Mouse (Mus musculus) stomach, embryonic 14.5 days (tissue): ENCODE data around the gene Axl. TPM values are rescaled to one million over a fixed set of nuclear protein-coding genes. Genes with fewer than 3 reads are reported as not detected.
"Not testable (repeated sequence)": the region's sequence is repeated elsewhere in the genome, so short reads cannot be mapped to it uniquely, and the experiment has no call there.

ENCODE experiments used
- ATAC-seq: fragments of 200-750 bp; cut with Nextera tagmentation; 2 replicates; pipeline ENCODE4 v1.8.0; 2017; ENCODE audit warnings: low read depth, moderate TSS enrichment; ENCODE audit not compliant: insufficient number of reproducible peaks, insufficient read depth, low FRiP score
- H3K27ac ChIP-seq: fragments of 300-500 bp; sonication (generic); 2 replicates; pipeline ENCODE4 v1.5.1; 2014; ENCODE audit warnings: mild to moderate bottlenecking, low read length, moderate library complexity, mixed read lengths
- H3K27me3 ChIP-seq: fragments of 300-500 bp; sonication (generic); 2 replicates; pipeline ENCODE4 v1.6.1; 2014; ENCODE audit warnings: low read length, control low read depth, mixed read lengths; ENCODE audit not compliant: control insufficient read depth, insufficient read depth
- H3K36me3 ChIP-seq: fragments of 300-500 bp; sonication (generic); 2 replicates; pipeline ENCODE4 v1.6.1; 2014; ENCODE audit warnings: mild to moderate bottlenecking, control low read depth, low read length, moderate library complexity, mixed read lengths; ENCODE audit not compliant: control insufficient read depth, insufficient read depth
- H3K4me1 ChIP-seq: fragments of 300-500 bp; sonication (generic); 2 replicates; pipeline ENCODE4 v1.6.1; 2014; ENCODE audit warnings: low read length, control low read depth, mixed read lengths; ENCODE audit not compliant: control insufficient read depth, insufficient read depth
- H3K4me2 ChIP-seq: fragments of 300-500 bp; sonication (generic); replicated peaks from 2 replicates; pipeline ENCODE4 v1.6.1; 2014; ENCODE audit warnings: low read depth, low read length, control low read depth
- H3K4me3 ChIP-seq: fragments of 300-500 bp; sonication (generic); 2 replicates; pipeline ENCODE4 v1.5.1; 2014; ENCODE audit warnings: low read depth, low read length, control low read depth
- H3K9ac ChIP-seq: fragments of 300-500 bp; sonication (generic); replicated peaks from 2 replicates; pipeline ENCODE4 v1.6.1; 2014; ENCODE audit warnings: low read depth, mild to moderate bottlenecking, control low read depth, low read length, moderate library complexity, mixed read lengths
- H3K9me3 ChIP-seq: fragments of 300-500 bp; sonication (generic); 2 replicates; pipeline ENCODE4 v1.6.1; 2016; ENCODE audit warnings: low read depth, low read length, control low read depth; ENCODE audit not compliant: control insufficient read depth
- WGBS: fragments of 180-500 bp; shearing (Covaris S2); extraction: QIAGEN DNeasy Blood & Tissue Kit; methylation state at CpG from one replicate; pipeline ENCODE4 v1.1.7; 2014; 5-methylcytosine and 5-hydroxymethylcytosine counted together
- polyA plus RNA-seq: library from polyadenylated mRNA; unstranded; fragments of >200 nt; fragmentation: Nextera tagmentation; extraction: Ambion mirVana; gene quantifications from 2 replicates; pipeline ENCODE4 v1.2.1, GENCODE M21; 2014

Axl gene
- polyA plus RNA-seq, 1 experiment from 2014 or later = 66.4 TPM

DNA sequence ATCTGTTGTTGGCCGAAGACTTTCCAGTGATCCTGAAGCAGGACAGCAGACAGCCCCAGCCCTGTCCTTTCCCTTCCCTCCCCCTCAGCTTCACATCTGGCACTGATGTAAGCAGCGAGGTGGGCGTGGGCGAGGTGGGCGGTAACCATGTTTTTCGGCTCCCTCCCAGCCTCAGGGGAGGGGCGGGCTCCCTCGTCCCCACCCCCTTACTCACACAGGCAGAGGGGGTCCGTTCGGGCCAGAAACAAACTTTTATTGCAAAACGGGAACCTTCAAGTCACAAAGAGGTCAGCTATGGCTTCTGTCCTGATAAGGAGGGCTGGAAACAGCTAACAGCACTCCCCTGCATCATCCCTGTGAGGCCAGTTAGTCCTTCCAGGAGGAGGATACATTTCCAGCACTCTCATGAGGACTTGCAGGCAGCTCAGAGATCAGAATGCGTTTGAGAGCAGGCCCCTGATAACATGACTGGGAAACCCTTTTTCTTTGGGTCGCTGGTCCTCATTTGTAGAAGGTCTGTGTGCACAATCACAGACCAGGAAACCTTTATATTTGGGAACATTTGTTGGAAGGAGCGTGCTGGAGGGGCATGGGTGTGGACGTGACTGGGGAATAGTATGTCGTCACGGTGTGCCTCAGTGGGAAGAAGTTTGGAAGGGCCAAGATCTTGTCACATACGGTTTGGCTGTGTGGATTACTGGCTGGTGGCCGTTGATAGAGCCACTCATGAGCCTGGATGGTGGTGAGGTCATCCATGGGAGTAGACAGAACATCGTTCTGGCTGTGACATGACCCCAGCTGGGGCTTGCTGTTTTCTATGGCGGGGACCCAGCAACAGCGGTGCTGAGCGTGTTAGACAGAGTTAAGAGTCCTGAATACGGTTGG, 14.0 kb upstream of the Axl start:
- peak overlapping the region; percentile 26; the same call in 1 of the 2 replicates for H3K4me2 ChIP-seq
- H3K9ac ChIP-seq = no peak overlapping the region
- ATAC-seq = peak; percentile 69; the same call in 1 of the 2 replicates
- H3K27me3 ChIP-seq = no peaks in the 10 kb centered on the region
- H3K36me3 ChIP-seq = no peaks in the 10 kb centered on the region
- peak overlapping the region; percentile 71 for H3K27ac ChIP-seq
- H3K9me3 ChIP-seq = no peaks in the 10 kb centered on the region
- peak overlapping the region; percentile 5; the same call in 1 of the 2 replicates for H3K4me3 ChIP-seq
- WGBS = 29% methylated on average over 24 of the region's 24 CpGs
- H3K4me1 ChIP-seq = peaks cover 8% of the 10 kb centered on the region; the same call in 1 of the 2 replicates

GRCm38 (mm10) chr7:25801031-25801430, 12.5 kb upstream of the Axl start:
- 90% methylated on average over 6 of the region's 6 CpGs for WGBS
- Histone ChIP-seq H3K36me3 (no peaks in the 10 kb centered on the region), H3K4me2 (no peak overlapping the region), H3K27ac (no peak overlapping the region), H3K9me3 (no peaks in the 10 kb centered on the region), H3K4me1 (peaks cover 8% of the 10 kb centered on the region; the same call in 1 of the 2 replicates), H3K9ac (no peak overlapping the region), H3K4me3 (no peak overlapping the region), H3K27me3 (no peaks in the 10 kb centered on the region)
- ATAC-seq = no peak

GRCm38 (mm10) chr7:25799369-25799768, 10.9 kb upstream of the Axl start:
- Histone ChIP-seq H3K4me1 (peaks cover 6% of the 10 kb centered on the region; the same call in 1 of the 2 replicates), H3K27me3 (no peaks in the 10 kb centered on the region), H3K9me3 (no peaks in the 10 kb centered on the region), H3K27ac (no peak overlapping the region), H3K9ac (no peak overlapping the region), H3K4me3 (no peak overlapping the region), H3K4me2 (no peak overlapping the region), H3K36me3 (no peaks in the 10 kb centered on the region)
- no peak for ATAC-seq
- 64% methylated on average over 1 of the region's 1 CpGs for WGBS

GRCm38 (mm10) chr7:25798540-25798939, 10.0 kb upstream of the Axl start:
- H3K4me2 ChIP-seq = no peak overlapping the region
- no peaks in the 10 kb centered on the region for H3K36me3 ChIP-seq
- H3K9ac ChIP-seq = no peak overlapping the region
- no peak for ATAC-seq
- no peak overlapping the region for H3K27ac ChIP-seq
- H3K27me3 ChIP-seq = no peaks in the 10 kb centered on the region
- WGBS = 91% methylated on average over 2 of the region's 2 CpGs
- no peaks in the 10 kb centered on the region for H3K9me3 ChIP-seq
- H3K4me1 ChIP-seq = peaks cover 6% of the 10 kb centered on the region; the same call in 1 of the 2 replicates
- H3K4me3 ChIP-seq = no peak overlapping the region

- no peak overlapping the region for H3K27ac ChIP-seq
- no peaks in the 10 kb centered on the region for H3K27me3 ChIP-seq
- H3K9ac ChIP-seq = no peak overlapping the region
- ATAC-seq = no peak
- no peaks in the 10 kb centered on the region for H3K4me1 ChIP-seq
- H3K4me3 ChIP-seq = no peak overlapping the region
- H3K9me3 ChIP-seq = no peaks in the 10 kb centered on the region
- 88% methylated on average over 8 of the region's 8 CpGs for WGBS
- H3K36me3 ChIP-seq = no peaks in the 10 kb centered on the region
- H3K4me2 ChIP-seq = no peak overlapping the region
Measured at GRCm38 (mm10) chr7:25794775-25795174, 6.3 kb upstream of the Axl start.

DNA sequence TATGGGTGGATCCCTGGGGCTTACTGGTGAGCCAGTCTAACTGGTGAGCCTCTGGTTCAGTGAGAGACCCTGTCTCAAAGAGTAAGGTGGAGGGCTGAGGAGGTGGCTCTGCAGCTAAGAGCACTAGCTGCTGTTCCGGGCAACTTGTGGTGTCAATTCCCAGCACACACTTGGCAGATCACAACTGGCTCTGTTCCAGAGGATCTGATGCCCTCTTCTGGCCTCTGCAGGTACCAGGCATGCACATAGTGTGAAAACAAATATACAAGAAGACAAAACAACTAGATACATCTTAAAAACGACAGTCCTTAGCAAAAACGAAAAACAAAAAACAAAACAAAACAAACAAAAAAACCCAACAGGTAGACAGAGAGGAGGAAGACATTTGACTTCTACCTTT, 5.2 kb upstream of the Axl start:
- Histone ChIP-seq H3K27ac (no peak overlapping the region), H3K9me3 (no peaks in the 10 kb centered on the region), H3K9ac (no peak overlapping the region), H3K27me3 (no peaks in the 10 kb centered on the region), H3K36me3 (no peaks in the 10 kb centered on the region), H3K4me1 (0 out of 2 replicates have a peak, but pooled peaks cover 3% of the 10 kb centered on the region), H3K4me2 (no peak overlapping the region), H3K4me3 (no peak overlapping the region)
- WGBS = 61% methylated on average over 3 of the region's 3 CpGs
- ATAC-seq = no peak

DNA sequence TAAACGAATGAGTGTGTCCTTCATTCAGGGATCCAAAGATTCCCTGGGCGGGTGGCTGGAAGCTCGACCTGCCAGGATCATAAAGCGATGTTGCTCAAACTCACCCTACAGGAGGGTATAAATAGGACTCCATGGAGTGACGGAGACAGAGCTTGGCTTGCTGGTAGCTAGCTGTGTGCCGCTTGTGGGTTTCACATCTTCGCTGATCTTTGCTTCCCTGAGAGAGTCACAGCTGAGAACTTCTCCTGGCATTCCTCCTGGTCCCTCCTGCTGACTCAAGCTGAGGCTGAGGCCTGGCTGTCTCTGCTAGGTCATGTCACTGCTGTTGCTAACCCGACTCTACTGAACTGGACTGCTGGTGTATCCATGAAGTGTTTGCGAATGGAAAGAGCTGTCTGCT, 4.5 kb upstream of the Axl start:
- H3K36me3 ChIP-seq, H3K27ac ChIP-seq, ATAC-seq, H3K27me3 ChIP-seq, H3K9me3 ChIP-seq, H3K4me3 ChIP-seq, H3K9ac ChIP-seq, H3K4me2 ChIP-seq, H3K4me1 ChIP-seq: not testable (repeated sequence)
- 67% methylated on average over 9 of the region's 9 CpGs for WGBS

- Histone ChIP-seq H3K27me3 (no peaks in the 10 kb centered on the region), H3K9me3 (no peaks in the 10 kb centered on the region), H3K36me3 (no peaks in the 10 kb centered on the region), H3K9ac (no peak overlapping the region), H3K4me3 (no peak overlapping the region), H3K4me1 (peaks cover 10% of the 10 kb centered on the region), H3K27ac (no peak overlapping the region), H3K4me2 (no peak overlapping the region)
- 68% methylated on average over 8 of the region's 8 CpGs for WGBS
- no peak for ATAC-seq
Measured at GRCm38 (mm10) chr7:25790615-25791014, 2.1 kb upstream of the Axl start.
